Mouse (Mus musculus) c-Kit-positive CD71-positive TER-119-positive erythroid progenitor cells, embryonic 14.5 days (primary cell): ENCODE measurements around the gene Zfp629.

Experiments
- DNase-seq: peaks from one replicate; pipeline ENCODE4 v3.0.0-alpha.2; 2013; ENCODE audit warnings: low spot score

Gene Zfp629

GRCm38 (mm10) chr7:127564381-127565150 lies 51.0 kb downstream of the Zfp629 start:
- no peak for DNase-seq

GRCm38 (mm10) chr7:127561340-127561858 lies 54.2 kb downstream of the Zfp629 start, which contains the start of gene Tmem265:
Tmem265 (plus strand) TSS chr7:127561390.
- no peak for DNase-seq

- DNase-seq = no peak
Measured at GRCm38 (mm10) chr7:127560580-127560979, 55.0 kb downstream of the Zfp629 start.
